13 mouse cellular contexts compared by ENCODE assay signal in genomic region chr13:60675416-60675815, GRCm38 (mm10).
DNase-seq lines count a peak whose midpoint lies in the region; ATAC-seq and TF ChIP-seq lines count a peak whose summit lies in the region.
"Had no signal": no experiment of that assay in that cellular context is flagged by ENCODE, and none has a peak within 500 bp of the region (broad histone marks: within the 10 kb centered on the region; RNA-seq: fewer than 3 reads in every experiment).

No protein-coding gene starts in this region.

- H3K27ac ChIP-seq in gastrocnemius, adult 2 months = no peak overlapping the region
- H3K27ac ChIP-seq in layer of hippocampus, adult 2 months = peak overlapping the region; percentile 1
- H3K27ac ChIP-seq in liver, embryonic 13.5 days = peak overlapping the region; percentile 84
- H3K27ac ChIP-seq: neural tube, embryonic 13.5 days had no signal

- peaks cover 63% of the 10 kb centered on the region for H3K4me1 ChIP-seq in liver, embryonic 13.5 days (replicated peaks)

- intact Hi-C loops in gastrocnemius, adult 2 months (cut with DNase I) = no loop called here

- no peak overlapping the region for H3K4me3 ChIP-seq in gastrocnemius, adult 2 months
- H3K4me3 ChIP-seq in layer of hippocampus, adult 2 months = no peak overlapping the region
- H3K4me3 ChIP-seq in liver, embryonic 13.5 days (replicated peaks) = no peak overlapping the region
- H3K4me3 ChIP-seq: neural tube, embryonic 13.5 days had no signal

- ATAC-seq in liver, embryonic 13.5 days (ENCODE audit: low read depth) = no peak
- ATAC-seq in erythroid progenitor cell, adult 5-6 weeks (replicated peaks; ENCODE audit: low FRiP score, poor library complexity, severe bottlenecking) = no peak
- no peak for ATAC-seq in frontal cortex, adult (ENCODE audit: low TSS enrichment)

- H3K9ac ChIP-seq in liver, embryonic 13.5 days = no peak overlapping the region
- H3K9ac ChIP-seq: neural tube, embryonic 13.5 days had no signal

- H3K4me2 ChIP-seq in liver, embryonic 13.5 days = no peak overlapping the region
- H3K4me2 ChIP-seq: neural tube, embryonic 13.5 days had no signal

- TF ChIP-seq CTCF in gastrocnemius, adult 2 months (IDR thresholded peaks at IDR 0.05) = no peak
- TF ChIP-seq CTCF in layer of hippocampus, adult 2 months (conservative IDR thresholded peaks at IDR 0.05) = no peak

- H3K9me3 ChIP-seq in liver, embryonic 13.5 days (replicated peaks) = no peaks in the 10 kb centered on the region
- H3K9me3 ChIP-seq: neural tube, embryonic 13.5 days had no signal

- H3K27me3 ChIP-seq in liver, embryonic 13.5 days = no peaks in the 10 kb centered on the region
- H3K27me3 ChIP-seq: neural tube, embryonic 13.5 days had no signal

- DNase-seq in gastrocnemius, adult 2 months = peak; percentile 3
- DNase-seq in gastrocnemius, adult 18-20 months (ENCODE audit: low spot score) = no peak
- no peak for DNase-seq in layer of hippocampus, adult 2 months (ENCODE audit: low spot score in 2 of 2)
- no peak for DNase-seq in layer of hippocampus, adult 11-12 months (ENCODE audit: low spot score)
- DNase-seq in embryo, embryonic 9.5 days (ENCODE audit: extremely low spot score) = peak; percentile 46
- no peak for DNase-seq in liver, embryonic 13.5 days
- DNase-seq: cerebellum, adult 11-12 months; midbrain, embryonic 14.5 days; retina, postnatal 1 day; spleen, adult 18-20 months had no signal

- no peaks in the 10 kb centered on the region for H3K36me3 ChIP-seq in liver, embryonic 13.5 days
- H3K36me3 ChIP-seq: neural tube, embryonic 13.5 days had no signal

- 75% methylated on average over 4 of the region's 4 CpGs for WGBS in liver, embryonic 13.5 days (ENCODE audit: insufficient replicate concordance)

Comparison
In these comparisons a context has a peak if more than half of its experiments do, and no peak if none do; other contexts are left out.
1. DNase-seq: peak in gastrocnemius, adult 2 months (single experiment) and embryo, embryonic 9.5 days (single experiment); none in gastrocnemius, adult 18-20 months (single experiment), layer of hippocampus, adult 2 months (0 of 2), layer of hippocampus, adult 11-12 months (single experiment) and liver, embryonic 13.5 days (single experiment).